Mouse (Mus musculus) hindbrain, embryonic 13.5 days (tissue): ENCODE measurements at regions not wholly inside any gene's neighbourhood (a gene's known extent, or its start where the extent isn't known, plus 50 kb on each side); places are given as distances from the start of the nearest gene placed in this dataset.
A peak's percentile ranks its signal among the peaks of the same experiment; 100 is the strongest.

Source experiments
- ATAC-seq: fragments of 200-750 bp; cut with Nextera tagmentation; 2 replicates; pipeline ENCODE4 v1.8.0; 2017; ENCODE audit warnings: moderate TSS enrichment; ENCODE audit not compliant: low FRiP score
- H3K27ac ChIP-seq: fragments of 300-500 bp; sonication (generic); 2 replicates; pipeline ENCODE4 v1.5.1; 2015; ENCODE audit warnings: inconsistent platforms, mild to moderate bottlenecking, moderate library complexity
- H3K27me3 ChIP-seq: fragments of 300-500 bp; sonication (generic); 2 replicates; pipeline ENCODE4 v1.6.1; 2015; ENCODE audit warnings: mild to moderate bottlenecking, inconsistent platforms
- H3K36me3 ChIP-seq: fragments of 300-500 bp; sonication (generic); 2 replicates; pipeline ENCODE4 v1.6.1; 2015; ENCODE audit warnings: mild to moderate bottlenecking, inconsistent platforms
- H3K4me1 ChIP-seq: fragments of 300-500 bp; sonication (generic); replicated peaks from 2 replicates; pipeline ENCODE4 v1.6.1; 2015; ENCODE audit warnings: inconsistent platforms
- H3K4me2 ChIP-seq: fragments of 300-500 bp; sonication (generic); 2 replicates; pipeline ENCODE4 v1.6.1; 2015; ENCODE audit warnings: inconsistent platforms, mild to moderate bottlenecking, moderate library complexity
- H3K4me3 ChIP-seq: fragments of 300-500 bp; sonication (generic); 2 replicates; pipeline ENCODE4 v1.5.1; 2015; ENCODE audit warnings: mild to moderate bottlenecking, inconsistent platforms
- H3K9ac ChIP-seq: fragments of 300-500 bp; sonication (generic); 2 replicates; pipeline ENCODE4 v1.6.1; 2015; ENCODE audit warnings: mild to moderate bottlenecking, inconsistent platforms
- H3K9me3 ChIP-seq: fragments of 300-500 bp; sonication (generic); 2 replicates; pipeline ENCODE4 v1.6.1; 2016; ENCODE audit warnings: inconsistent platforms
- WGBS: fragments of 180-500 bp; shearing (Covaris S2); methylation state at CpG from one replicate; pipeline ENCODE4 v1.1.7; 2015; 5-methylcytosine and 5-hydroxymethylcytosine counted together

DNA sequence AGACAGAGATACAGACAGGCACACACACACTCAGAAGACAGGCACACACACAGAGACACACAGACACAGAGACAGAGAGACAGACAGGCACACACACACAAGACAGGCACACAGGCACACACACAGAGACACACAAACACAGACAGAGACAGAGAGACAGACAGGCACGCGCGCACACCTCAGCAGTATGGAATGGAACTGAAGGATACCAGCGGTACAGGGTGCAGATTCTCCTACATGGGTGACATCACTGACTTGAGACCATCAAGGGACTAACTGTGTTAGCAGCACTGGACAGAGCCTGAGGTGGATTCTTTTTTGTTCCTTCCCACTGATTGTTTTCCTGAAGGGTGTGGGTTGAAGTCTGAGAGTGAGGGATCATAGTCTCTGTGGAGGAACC is 129.1 kb upstream of the Runx1 start:
- 99% methylated on average over 4 of the region's 4 CpGs for WGBS
- H3K36me3 ChIP-seq = no peaks in the 10 kb centered on the region

DNA sequence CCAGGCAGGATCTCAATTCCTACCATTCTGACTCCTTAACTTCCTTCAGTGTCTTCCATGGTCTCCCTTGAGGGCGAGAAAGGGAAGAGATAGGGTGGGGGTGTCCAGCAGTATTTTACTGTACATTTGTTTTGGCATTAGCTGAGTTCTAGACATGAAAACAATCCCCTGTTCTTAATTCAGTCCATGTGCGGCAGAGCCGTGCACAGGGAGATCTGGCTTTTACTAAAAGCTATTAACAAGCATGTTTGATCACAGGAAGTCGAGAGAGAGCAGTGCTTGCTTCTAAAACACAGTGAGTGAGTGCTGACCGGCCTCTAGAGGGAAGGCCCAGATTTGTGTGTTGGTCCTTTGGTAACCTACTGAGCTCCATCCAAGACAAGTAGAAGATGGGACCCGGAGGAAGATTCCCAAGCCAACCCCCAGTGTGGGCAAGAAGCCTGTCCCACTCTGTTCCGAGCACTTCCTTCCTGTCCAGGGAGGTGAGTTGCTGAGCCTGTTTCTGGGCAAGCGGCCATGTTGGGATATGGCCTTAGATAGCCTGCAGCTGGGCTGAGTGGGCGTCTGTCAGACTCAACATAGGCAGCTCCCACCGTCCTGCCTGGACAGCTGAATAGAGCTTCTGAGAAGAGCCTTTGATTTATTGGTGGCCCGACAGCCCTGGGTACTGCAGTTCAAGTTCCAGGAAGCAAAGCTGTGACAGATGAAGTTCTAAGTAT is 128.1 kb upstream of the Runx1 start:
- 67% methylated on average over 11 of the region's 11 CpGs for WGBS

More for the DNA sequence above, 129.1 kb upstream of the Runx1 start:
- Histone ChIP-seq H3K9ac (no peak overlapping the region), H3K27me3 (no peaks in the 10 kb centered on the region), H3K4me2 (no peak overlapping the region), H3K4me3 (no peak overlapping the region), H3K9me3 (no peaks in the 10 kb centered on the region), H3K4me1 (no peaks in the 10 kb centered on the region), H3K27ac (no peak overlapping the region)
- no peak for ATAC-seq

DNA sequence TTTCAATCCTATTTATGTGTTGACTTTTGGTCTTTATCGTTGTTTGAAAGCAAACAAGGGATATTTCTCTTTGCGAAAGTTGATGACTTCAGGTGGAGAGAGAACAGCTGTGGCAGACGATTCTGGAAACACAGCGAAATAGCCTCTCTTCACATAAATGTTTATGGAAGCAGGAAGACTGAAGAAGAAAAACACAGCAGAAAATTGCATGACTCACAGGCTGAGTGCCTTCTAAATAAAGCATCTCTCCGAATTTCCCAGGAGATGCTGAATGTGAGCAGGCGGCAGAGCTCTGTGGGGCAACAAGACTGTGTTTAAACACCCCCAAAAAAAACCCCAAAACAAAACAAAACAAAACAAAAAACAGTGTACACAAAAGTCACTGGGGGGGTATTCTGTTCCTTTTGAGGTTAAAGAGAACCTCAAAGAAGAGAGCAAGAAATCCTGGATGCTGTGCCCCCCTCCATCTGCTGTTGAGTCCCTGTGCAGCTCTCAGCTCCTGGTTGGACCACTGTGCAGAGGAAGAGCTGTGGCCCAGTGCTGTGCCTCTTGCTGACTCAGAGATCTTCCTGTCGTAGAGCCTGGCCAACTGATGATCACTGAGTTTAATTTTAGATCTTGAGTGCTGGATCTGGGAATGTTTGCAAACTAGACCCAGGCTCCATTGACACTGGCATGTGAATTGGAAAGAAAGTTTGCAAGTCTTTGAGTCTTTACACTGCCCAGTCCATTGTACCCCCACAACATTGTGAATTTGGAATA is 126.6 kb upstream of the Runx1 start:
- Histone ChIP-seq H3K4me2 (no peak overlapping the region), H3K36me3 (no peaks in the 10 kb centered on the region), H3K9ac (no peak overlapping the region), H3K27me3 (no peaks in the 10 kb centered on the region), H3K4me3 (no peak overlapping the region), H3K9me3 (no peaks in the 10 kb centered on the region), H3K4me1 (no peaks in the 10 kb centered on the region), H3K27ac (no peak overlapping the region)
- 81% methylated on average over 7 of the region's 7 CpGs for WGBS
- no peak for ATAC-seq

More for the DNA sequence above, 128.1 kb upstream of the Runx1 start:
- no peak overlapping the region for H3K4me3 ChIP-seq
- no peaks in the 10 kb centered on the region for H3K9me3 ChIP-seq
- H3K27ac ChIP-seq = no peak overlapping the region
- ATAC-seq = no peak
- H3K27me3 ChIP-seq = no peaks in the 10 kb centered on the region
- no peaks in the 10 kb centered on the region for H3K4me1 ChIP-seq
- H3K4me2 ChIP-seq = no peak overlapping the region
- H3K9ac ChIP-seq = no peak overlapping the region
- H3K36me3 ChIP-seq = no peaks in the 10 kb centered on the region

DNA sequence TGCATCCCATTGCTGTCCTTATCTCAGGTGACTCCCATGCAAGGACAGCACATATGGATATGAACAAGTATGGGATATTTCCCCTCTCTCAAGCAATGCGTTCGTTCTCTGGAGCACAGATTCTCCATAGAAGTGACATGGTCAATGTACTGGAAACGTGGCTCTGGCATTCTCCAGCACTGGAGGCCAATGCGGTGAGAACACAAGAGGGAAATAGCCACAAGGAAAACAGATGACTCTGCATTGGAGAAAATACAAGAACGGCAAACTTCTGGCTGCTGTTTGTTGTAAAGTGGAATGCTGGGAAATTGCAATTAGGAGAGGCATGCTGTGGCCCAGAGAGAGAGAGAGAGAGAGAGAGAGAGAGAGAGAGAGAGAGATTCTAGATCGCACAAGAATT is 125.6 kb upstream of the Runx1 start:
- Histone ChIP-seq H3K27ac (no peak overlapping the region), H3K4me2 (no peak overlapping the region), H3K4me3 (no peak overlapping the region), H3K9me3 (no peaks in the 10 kb centered on the region), H3K27me3 (no peaks in the 10 kb centered on the region), H3K4me1 (no peaks in the 10 kb centered on the region), H3K36me3 (no peaks in the 10 kb centered on the region), H3K9ac (no peak overlapping the region)
- ATAC-seq = no peak
- WGBS = 91% methylated on average over 6 of the region's 6 CpGs

DNA sequence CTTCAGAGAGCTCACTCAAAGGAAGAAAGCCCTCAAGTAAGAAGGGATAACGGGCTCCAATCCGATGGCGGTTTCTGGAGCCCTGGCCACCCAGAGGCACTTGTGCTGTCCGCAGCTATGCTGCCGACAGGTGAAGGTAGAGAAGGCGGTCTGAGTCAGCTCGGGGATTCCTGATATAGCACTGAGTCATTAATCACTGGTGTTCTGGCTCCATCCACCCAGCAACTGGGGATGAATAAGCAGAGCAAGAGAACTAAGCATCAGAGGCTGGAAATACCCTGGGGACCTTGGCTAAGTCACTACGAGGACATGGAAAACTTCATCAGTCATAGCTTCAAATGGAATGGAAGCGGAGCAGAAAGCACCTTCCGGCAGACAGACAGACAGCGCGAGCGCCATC is 122.5 kb upstream of the Runx1 start:
- Histone ChIP-seq H3K9ac (no peak overlapping the region), H3K36me3 (no peaks in the 10 kb centered on the region), H3K4me1 (no peaks in the 10 kb centered on the region), H3K27ac (no peak overlapping the region), H3K4me3 (no peak overlapping the region), H3K27me3 (no peaks in the 10 kb centered on the region), H3K9me3 (no peaks in the 10 kb centered on the region), H3K4me2 (no peak overlapping the region)
- 95% methylated on average over 13 of the region's 13 CpGs for WGBS
- ATAC-seq = no peak

DNA sequence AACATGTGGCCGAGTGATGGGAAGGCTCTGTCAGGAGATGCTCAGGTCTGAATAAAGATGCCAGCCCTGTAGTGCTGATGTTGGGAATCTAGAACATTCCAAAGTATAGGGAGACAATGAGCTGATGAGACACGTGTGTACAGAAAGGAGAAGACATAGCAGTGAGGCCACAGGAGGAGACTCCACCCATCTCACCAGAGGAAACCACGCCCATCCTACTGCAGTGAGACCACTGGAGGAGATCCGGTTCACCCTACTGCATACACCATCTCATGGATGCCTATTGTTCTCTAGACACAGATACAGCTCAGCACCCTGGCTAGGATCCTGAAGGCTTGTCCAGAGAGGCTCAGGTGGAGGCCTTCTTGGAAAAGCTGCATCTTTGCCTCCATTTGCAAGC is 120.6 kb upstream of the Runx1 start:
- no peak for ATAC-seq
- no peaks in the 10 kb centered on the region for H3K4me1 ChIP-seq
- WGBS = 85% methylated on average over 4 of the region's 4 CpGs
- H3K4me2 ChIP-seq = no peak overlapping the region
- no peak overlapping the region for H3K9ac ChIP-seq
- H3K27me3 ChIP-seq = no peaks in the 10 kb centered on the region
- H3K9me3 ChIP-seq = no peaks in the 10 kb centered on the region
- no peak overlapping the region for H3K27ac ChIP-seq
- no peak overlapping the region for H3K4me3 ChIP-seq
- H3K36me3 ChIP-seq = no peaks in the 10 kb centered on the region

DNA sequence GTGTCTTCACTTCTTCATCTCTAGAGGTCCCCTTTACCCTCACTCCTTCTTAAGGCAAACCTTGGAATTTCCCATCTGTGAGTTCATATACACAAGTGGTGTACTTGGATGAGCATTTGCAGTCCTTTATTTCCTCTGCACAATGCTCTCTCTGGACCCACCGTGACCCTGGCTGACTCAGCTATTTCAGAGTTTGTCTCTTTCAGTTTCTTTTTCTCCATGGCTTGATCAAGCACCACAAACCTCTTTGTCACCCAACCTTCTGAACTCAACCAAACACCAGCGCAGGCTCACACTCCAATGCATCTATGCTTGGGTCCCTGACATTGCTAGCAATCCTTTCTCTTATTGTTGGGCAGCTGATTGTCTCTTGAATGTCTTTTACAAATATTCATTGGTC is 118.0 kb upstream of the Runx1 start:
- ATAC-seq = no peak
- WGBS = 59% methylated on average over 2 of the region's 2 CpGs

DNA sequence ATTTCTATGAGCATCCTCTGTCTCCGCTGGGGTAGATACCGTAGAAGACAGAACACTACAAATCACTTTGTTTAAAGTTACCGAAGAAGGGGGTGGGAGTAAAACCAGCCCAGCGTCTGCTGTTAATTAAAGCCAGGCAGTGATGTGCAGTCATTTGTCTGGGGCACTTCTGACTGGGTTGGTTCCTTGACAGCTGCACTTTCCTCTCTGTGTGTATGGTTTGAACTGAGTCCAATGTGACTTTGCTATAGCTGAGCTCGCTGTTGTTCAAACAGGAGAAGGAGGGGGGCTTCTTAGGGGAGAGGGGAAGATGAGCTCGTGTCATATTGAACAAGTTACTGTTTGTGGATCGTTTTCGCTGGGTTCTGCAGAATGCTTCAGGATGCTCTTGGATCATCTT is 113.7 kb upstream of the Runx1 start:
- Histone ChIP-seq H3K27me3 (no peaks in the 10 kb centered on the region), H3K4me3 (no peak overlapping the region), H3K27ac (0 out of 2 replicates have a peak overlapping the region, but pooled peaks have one; percentile 18), H3K9me3 (no peaks in the 10 kb centered on the region), H3K4me1 (0 out of 2 replicates have a peak, but pooled peaks cover 3% of the 10 kb centered on the region), H3K9ac (no peak overlapping the region), H3K36me3 (no peaks in the 10 kb centered on the region), H3K4me2 (no peak overlapping the region)
- 62% methylated on average over 8 of the region's 8 CpGs for WGBS
- no peak for ATAC-seq

More for the DNA sequence above, 118.0 kb upstream of the Runx1 start:
- no peak overlapping the region for H3K4me3 ChIP-seq
- no peak overlapping the region for H3K4me2 ChIP-seq
- H3K27me3 ChIP-seq = no peaks in the 10 kb centered on the region
- no peak overlapping the region for H3K27ac ChIP-seq
- H3K9me3 ChIP-seq = no peaks in the 10 kb centered on the region
- H3K9ac ChIP-seq = no peak overlapping the region
- no peaks in the 10 kb centered on the region for H3K36me3 ChIP-seq
- 0 out of 2 replicates have a peak, but pooled peaks cover 3% of the 10 kb centered on the region for H3K4me1 ChIP-seq

DNA sequence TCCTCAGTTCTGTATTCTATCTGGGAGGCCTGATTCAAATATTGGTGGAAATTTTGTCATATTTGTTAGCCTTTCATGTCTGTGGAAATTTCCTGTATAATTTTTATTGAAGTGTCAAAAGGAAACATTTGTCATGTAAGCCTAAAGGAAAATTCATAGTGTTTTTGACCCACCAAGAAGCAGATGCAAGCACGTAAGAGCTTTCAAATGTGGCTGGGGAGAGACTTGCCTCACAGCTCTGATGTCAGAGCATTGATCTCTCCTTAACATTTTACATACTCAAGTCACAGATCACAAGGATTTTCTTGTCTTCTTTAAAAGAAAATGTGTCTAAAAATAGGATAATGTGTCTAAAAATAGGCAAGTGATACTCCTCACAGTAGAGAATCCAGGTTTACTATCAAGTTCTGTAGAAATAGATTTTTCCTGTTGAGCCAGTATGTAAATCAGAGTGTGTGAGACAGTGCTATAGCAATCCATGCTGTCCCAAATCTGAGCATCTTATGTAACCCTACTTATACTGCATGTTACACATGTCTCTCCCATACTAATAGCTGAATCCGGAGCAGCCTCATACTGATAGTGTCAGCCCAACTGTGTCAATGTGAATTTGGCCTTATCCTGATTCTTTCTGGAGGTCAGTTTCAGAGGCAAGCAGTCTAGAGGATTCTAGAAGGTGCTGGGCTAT is 110.0 kb upstream of the Runx1 start:
- WGBS = 87% methylated on average over 2 of the region's 2 CpGs

DNA sequence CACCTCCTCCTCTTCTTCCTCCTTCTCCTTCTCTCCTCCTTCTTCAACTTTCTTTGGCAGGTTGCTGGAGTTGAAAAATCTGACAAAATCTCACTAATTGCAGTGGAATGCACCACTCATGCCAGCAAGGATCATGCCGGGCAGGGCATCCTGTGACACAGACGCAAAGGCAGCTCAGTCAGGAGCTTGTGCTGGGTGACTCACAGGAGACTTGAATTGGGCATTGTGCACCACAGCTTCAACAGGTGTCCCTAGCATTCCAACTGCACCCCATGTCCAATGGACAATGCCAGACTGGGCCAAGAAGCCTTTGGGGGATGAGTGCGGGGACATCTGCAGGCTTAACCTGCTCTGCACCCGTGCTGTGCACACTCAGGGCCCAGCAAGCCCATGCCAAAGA is 104.2 kb upstream of the Runx1 start:
- no peak overlapping the region for H3K4me3 ChIP-seq

More for the DNA sequence above, 110.0 kb upstream of the Runx1 start:
- Histone ChIP-seq H3K4me2 (no peak overlapping the region), H3K36me3 (no peaks in the 10 kb centered on the region), H3K9me3 (no peaks in the 10 kb centered on the region), H3K9ac (no peak overlapping the region), H3K27me3 (no peaks in the 10 kb centered on the region), H3K4me1 (0 out of 2 replicates have a peak, but pooled peaks cover 3% of the 10 kb centered on the region), H3K4me3 (no peak overlapping the region), H3K27ac (no peak overlapping the region)
- ATAC-seq = no peak

DNA sequence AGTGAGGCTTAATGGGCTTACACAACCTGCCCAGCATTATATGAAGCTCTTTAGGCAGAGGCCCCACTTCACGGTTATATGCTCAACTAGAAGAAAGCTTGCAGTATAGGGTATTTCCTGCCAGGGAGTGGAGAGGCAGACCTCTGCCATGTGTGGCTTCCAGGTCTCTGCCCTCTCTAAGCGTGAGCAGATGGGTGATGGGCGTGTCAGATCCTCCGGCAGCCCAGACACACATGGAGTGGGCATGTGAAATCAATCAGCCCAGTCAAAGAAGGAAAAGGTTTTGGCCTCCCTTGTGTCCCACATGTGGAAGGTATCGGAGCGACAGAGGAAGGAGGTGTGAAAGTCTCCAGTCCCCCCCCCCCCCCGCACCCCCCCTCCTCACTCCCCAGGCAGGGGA is 102.3 kb upstream of the Runx1 start:
- Histone ChIP-seq H3K4me2 (no peak overlapping the region), H3K9me3 (no peaks in the 10 kb centered on the region), H3K4me3 (no peak overlapping the region), H3K27me3 (no peaks in the 10 kb centered on the region), H3K9ac (no peak overlapping the region), H3K36me3 (no peaks in the 10 kb centered on the region), H3K27ac (no peak overlapping the region), H3K4me1 (0 out of 2 replicates have a peak, but pooled peaks cover 6% of the 10 kb centered on the region)
- 58% methylated on average over 7 of the region's 7 CpGs for WGBS
- ATAC-seq = no peak

More for the DNA sequence above, 104.2 kb upstream of the Runx1 start:
- H3K9me3 ChIP-seq = no peaks in the 10 kb centered on the region
- no peak overlapping the region for H3K27ac ChIP-seq
- 0 out of 2 replicates have a peak, but pooled peaks cover 6% of the 10 kb centered on the region for H3K4me1 ChIP-seq
- no peak for ATAC-seq
- no peaks in the 10 kb centered on the region for H3K36me3 ChIP-seq
- H3K27me3 ChIP-seq = no peaks in the 10 kb centered on the region
- H3K4me2 ChIP-seq = no peak overlapping the region
- H3K9ac ChIP-seq = no peak overlapping the region
- WGBS = 93% methylated on average over 4 of the region's 4 CpGs

DNA sequence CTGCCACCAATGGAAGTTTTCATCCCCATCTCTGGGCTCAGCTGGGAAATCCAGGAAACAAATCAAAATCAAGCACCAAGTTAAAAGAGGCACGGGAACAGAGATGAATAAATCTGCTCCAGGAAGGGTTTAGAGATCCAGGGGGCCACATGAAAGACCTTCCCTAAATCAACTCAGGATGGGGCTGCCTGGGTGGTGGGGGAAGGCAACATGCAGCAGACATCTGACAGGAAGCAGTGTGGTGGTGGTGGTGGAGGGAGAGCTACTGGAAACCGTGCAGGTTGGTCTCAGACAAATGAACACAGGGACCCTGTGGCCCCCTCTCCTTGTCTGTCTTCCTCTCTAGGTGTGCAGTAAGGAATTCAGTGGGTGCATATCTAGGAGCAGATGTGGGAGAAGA is 101.7 kb upstream of the Runx1 start:
- WGBS = 53% methylated on average over 2 of the region's 2 CpGs
- ATAC-seq = no peak
- H3K9me3 ChIP-seq = no peaks in the 10 kb centered on the region

More for the DNA sequence above, 101.7 kb upstream of the Runx1 start:
- Histone ChIP-seq H3K4me2 (no peak overlapping the region), H3K4me1 (0 out of 2 replicates have a peak, but pooled peaks cover 6% of the 10 kb centered on the region), H3K4me3 (no peak overlapping the region), H3K36me3 (no peaks in the 10 kb centered on the region), H3K9ac (no peak overlapping the region), H3K27ac (no peak overlapping the region), H3K27me3 (no peaks in the 10 kb centered on the region)
